Mouse (Mus musculus) cortical plate, adult 2 months (tissue): ENCODE measurements around the gene Hnrnpf.

Experiments
- CTCF ChIP-seq: fragments of 200-500 bp; IDR thresholded peaks from 2 replicates; pipeline ENCODE4 v1.5.1; 2011; ENCODE audit warnings: mild to moderate bottlenecking, control low read depth, low read length; ENCODE audit not compliant: insufficient read depth; ENCODE audit errors: extremely low read depth
- POLR2A ChIP-seq: fragments of 200-500 bp; IDR thresholded peaks from 2 replicates; pipeline ENCODE4 v1.6.1; 2011; ENCODE audit warnings: mild to moderate bottlenecking, low read length, control low read depth; ENCODE audit not compliant: insufficient read depth; ENCODE audit errors: extremely low read depth

- TF ChIP-seq CTCF (no peak), POLR2A (no peak)
Observed at GRCm38 (mm10) chr6:117893435-117893834, 6.7 kb upstream of the Hnrnpf start.
